Comparison of ENCODE assay signal across 8 mouse cellular contexts in genomic region chr9:107296041-107296440, GRCm38 (mm10). TPM values are rescaled to one million over a fixed set of nuclear protein-coding genes. Genes with fewer than 3 reads are reported as not detected.
A peak's percentile ranks its signal among the peaks of the same experiment; 100 is the strongest.
DNase-seq lines count a peak whose midpoint lies in the region; ATAC-seq and TF ChIP-seq lines count a peak whose summit lies in the region.

No protein-coding gene starts in this region.

- WGBS in liver, adult 2 months = under 1% methylated on average over 14 of the region's 14 CpGs
- 1% methylated on average over 14 of the region's 14 CpGs for WGBS in embryonic facial prominence, embryonic 15.5 days
- 5% methylated on average over 14 of the region's 14 CpGs for WGBS in limb, embryonic 12.5 days
- WGBS in neural tube, embryonic 13.5 days = 12% methylated on average over 14 of the region's 14 CpGs

- peak overlapping the region; percentile 67 for H3K4me3 ChIP-seq in liver, adult 2 months (ENCODE audit: insufficient read depth, low read depth, low read length)
- peak overlapping the region; percentile 74 for H3K4me3 ChIP-seq in embryonic facial prominence, embryonic 15.5 days (replicated peaks)
- H3K4me3 ChIP-seq in limb, embryonic 12.5 days (replicated peaks) = peak overlapping the region; percentile 68
- H3K4me3 ChIP-seq in neural tube, embryonic 13.5 days = peak overlapping the region; percentile 77

- H3K9ac ChIP-seq in liver, adult 2 months (ENCODE audit: low read depth, low read length) = peak overlapping the region; percentile 76
- H3K9ac ChIP-seq in embryonic facial prominence, embryonic 15.5 days = no peak overlapping the region; the same call in 1 of the 2 replicates
- H3K9ac ChIP-seq in limb, embryonic 12.5 days (replicated peaks) = peak overlapping the region; percentile 44; the same call in 1 of the 2 replicates
- peak overlapping the region; percentile 67 for H3K9ac ChIP-seq in neural tube, embryonic 13.5 days

- no peak for TF ChIP-seq POLR2A in liver, adult 2 months (IDR thresholded peaks at IDR 0.05; ENCODE audit: extremely low read depth, insufficient read depth, low read length)

- no peaks in the 10 kb centered on the region for H3K27me3 ChIP-seq in liver, adult 2 months (ENCODE audit: control insufficient read depth, insufficient read depth, low read length)
- 0 out of 2 replicates have a peak, but pooled peaks cover 8% of the 10 kb centered on the region for H3K27me3 ChIP-seq in embryonic facial prominence, embryonic 15.5 days
- peaks cover 12% of the 10 kb centered on the region for H3K27me3 ChIP-seq in limb, embryonic 12.5 days
- H3K27me3 ChIP-seq in neural tube, embryonic 13.5 days = peaks cover 18% of the 10 kb centered on the region

- peak overlapping the region; percentile 98 for H3K27ac ChIP-seq in liver, adult 2 months (replicated peaks; ENCODE audit: insufficient read depth, low read depth, low read length)
- peak overlapping the region; percentile 73 for H3K27ac ChIP-seq in embryonic facial prominence, embryonic 15.5 days (replicated peaks)
- no peak overlapping the region for H3K27ac ChIP-seq in limb, embryonic 12.5 days
- no peak overlapping the region for H3K27ac ChIP-seq in neural tube, embryonic 13.5 days (replicated peaks)

- H3K36me3 ChIP-seq in liver, adult 2 months (ENCODE audit: control insufficient read depth, insufficient read depth, low read length) = peaks cover 13% of the 10 kb centered on the region; the same call in 1 of the 2 replicates
- peaks cover 7% of the 10 kb centered on the region for H3K36me3 ChIP-seq in embryonic facial prominence, embryonic 15.5 days
- peaks cover 12% of the 10 kb centered on the region for H3K36me3 ChIP-seq in limb, embryonic 12.5 days
- H3K36me3 ChIP-seq in neural tube, embryonic 13.5 days = peaks cover 9% of the 10 kb centered on the region

- no peaks in the 10 kb centered on the region for H3K9me3 ChIP-seq in embryonic facial prominence, embryonic 15.5 days (replicated peaks)
- no peaks in the 10 kb centered on the region for H3K9me3 ChIP-seq in limb, embryonic 12.5 days
- H3K9me3 ChIP-seq in neural tube, embryonic 13.5 days = no peaks in the 10 kb centered on the region

- no peak for TF ChIP-seq CTCF in liver, adult 2 months (IDR thresholded peaks at IDR 0.05; ENCODE audit: low read depth, low read length)

- peak overlapping the region; percentile 86 for H3K4me2 ChIP-seq in embryonic facial prominence, embryonic 15.5 days (replicated peaks)
- H3K4me2 ChIP-seq in limb, embryonic 12.5 days = peak overlapping the region; percentile 91
- peak overlapping the region; percentile 91 for H3K4me2 ChIP-seq in neural tube, embryonic 13.5 days

- ATAC-seq in embryonic facial prominence, embryonic 15.5 days (ENCODE audit: insufficient number of reproducible peaks, low FRiP score, low TSS enrichment, low read depth) = peak; percentile 41; the same call in 1 of the 2 replicates
- ATAC-seq in limb, embryonic 12.5 days (ENCODE audit: insufficient number of reproducible peaks, insufficient read depth, low FRiP score, low TSS enrichment, low read depth) = peak; percentile 50
- ATAC-seq in neural tube, embryonic 13.5 days (ENCODE audit: low read depth) = peak; percentile 33

- H3K4me1 ChIP-seq in liver, adult 2 months (ENCODE audit: control insufficient read depth, insufficient read depth, low read length) = peaks cover 22% of the 10 kb centered on the region; the same call in 1 of the 2 replicates
- peaks cover 31% of the 10 kb centered on the region for H3K4me1 ChIP-seq in embryonic facial prominence, embryonic 15.5 days
- peaks cover 12% of the 10 kb centered on the region for H3K4me1 ChIP-seq in limb, embryonic 12.5 days (replicated peaks)
- H3K4me1 ChIP-seq in neural tube, embryonic 13.5 days (replicated peaks) = peaks cover 28% of the 10 kb centered on the region

- DNase-seq in liver, adult 2 months (ENCODE audit: extremely low read depth, low read depth, low spot score) = peak; percentile 79
- DNase-seq in liver = no peak
- DNase-seq in adrenal gland, postnatal 25 days = no peak
- no peak for DNase-seq in gastrocnemius, postnatal 10 days
- no peak for DNase-seq in layer of hippocampus, adult 8-10 months (ENCODE audit: low spot score in 2 of 2)

- peaks cover 12% of the 10 kb centered on the region; the same call in 1 of the 2 replicates for H3K79me2 ChIP-seq in liver, adult 2 months (ENCODE audit: control insufficient read depth, insufficient read depth, low read length)

RNA-seq across cellular contexts. Expression of gene Cish, which starts 0.2 kb away (rescaled TPM):
- total RNA-seq in liver, adult 2 months (2014; rRNA removed) = 0.55 and 1.7 TPM in 2 replicates
- polyA plus RNA-seq in liver, adult 2 months (2012; rRNA removed) = 10.1 and 32.8 TPM in 2 replicates
- polyA plus RNA-seq in embryonic facial prominence, embryonic 15.5 days (2015; fragmentation: Nextera tagmentation; extraction: Ambion mirVana) = 14.4 and 18.9 TPM in 2 replicates
- polyA plus RNA-seq in limb, embryonic 12.5 days (2016; fragmentation: Nextera tagmentation; extraction: Ambion mirVana) = 4.2 and 8.1 TPM in 2 replicates
- 8.7 and 9.2 TPM in 2 replicates for polyA plus RNA-seq in neural tube, embryonic 13.5 days (2015; fragmentation: Nextera tagmentation; extraction: Ambion mirVana)
- total RNA-seq in adrenal gland, postnatal 25 days (2021) = 8.1 and 14.9 TPM in 2 replicates
- 10 to 100 TPM in 1 of 2 experiments, 1 to 10 TPM in 1; 6.7 to 16.8 TPM for total RNA-seq in gastrocnemius, postnatal 10 days (2021)
- total RNA-seq in layer of hippocampus, adult 8-10 months (2022) = 1 to 10 TPM; 2.1 to 6.1 (median 2.9) TPM

RNA-seq across cellular contexts. Expression of gene Mapkapk3, which starts 6.4 kb away (rescaled TPM):
- total RNA-seq in liver, adult 2 months (2014; rRNA removed) = 1.8 and 3.4 TPM in 2 replicates
- polyA plus RNA-seq in liver, adult 2 months (2012; rRNA removed) = 3.9 and 6.0 TPM in 2 replicates
- 22.2 and 24.0 TPM in 2 replicates for polyA plus RNA-seq in embryonic facial prominence, embryonic 15.5 days (2015; fragmentation: Nextera tagmentation; extraction: Ambion mirVana)
- 5.5 and 6.7 TPM in 2 replicates for polyA plus RNA-seq in limb, embryonic 12.5 days (2016; fragmentation: Nextera tagmentation; extraction: Ambion mirVana)
- polyA plus RNA-seq in neural tube, embryonic 13.5 days (2015; fragmentation: Nextera tagmentation; extraction: Ambion mirVana) = 1.8 and 2.4 TPM in 2 replicates
- 56.8 and 57.8 TPM in 2 replicates for total RNA-seq in adrenal gland, postnatal 25 days (2021)
- 10 to 100 TPM; 11.0 to 14.4 TPM for total RNA-seq in gastrocnemius, postnatal 10 days (2021)
- 1 to 10 TPM; 1.9 to 5.1 (median 3.4) TPM for total RNA-seq in layer of hippocampus, adult 8-10 months (2022)

RNA-seq across cellular contexts. Expression of gene Hemk1, which starts 42.1 kb away (rescaled TPM):
- 14.4 and 18.4 TPM in 2 replicates for total RNA-seq in liver, adult 2 months (2014; rRNA removed)
- 19.6 and 28.1 TPM in 2 replicates for polyA plus RNA-seq in liver, adult 2 months (2012; rRNA removed)
- polyA plus RNA-seq in embryonic facial prominence, embryonic 15.5 days (2015; fragmentation: Nextera tagmentation; extraction: Ambion mirVana) = 11.7 and 12.3 TPM in 2 replicates
- 10.6 and 11.6 TPM in 2 replicates for polyA plus RNA-seq in limb, embryonic 12.5 days (2016; fragmentation: Nextera tagmentation; extraction: Ambion mirVana)
- 13.0 and 15.0 TPM in 2 replicates for polyA plus RNA-seq in neural tube, embryonic 13.5 days (2015; fragmentation: Nextera tagmentation; extraction: Ambion mirVana)
- 21.9 and 23.0 TPM in 2 replicates for total RNA-seq in adrenal gland, postnatal 25 days (2021)
- total RNA-seq in gastrocnemius, postnatal 10 days (2021) = 10 to 100 TPM; 12.8 to 14.4 TPM
- 10 to 100 TPM; 15.6 to 20.6 (median 18.5) TPM for total RNA-seq in layer of hippocampus, adult 8-10 months (2022)

RNA-seq across cellular contexts. Expression of gene 6430571L13Rik, which starts 44.4 kb away (rescaled TPM):
- total RNA-seq in liver, adult 2 months (2014; rRNA removed) = 0.46 and 0.67 TPM in 2 replicates
- 1.2 and 1.6 TPM in 2 replicates for polyA plus RNA-seq in liver, adult 2 months (2012; rRNA removed)
- polyA plus RNA-seq in embryonic facial prominence, embryonic 15.5 days (2015; fragmentation: Nextera tagmentation; extraction: Ambion mirVana) = 0.91 and 0.97 TPM in 2 replicates
- polyA plus RNA-seq in limb, embryonic 12.5 days (2016; fragmentation: Nextera tagmentation; extraction: Ambion mirVana) = 0.81 and 1.4 TPM in 2 replicates
- 6.4 and 6.5 TPM in 2 replicates for polyA plus RNA-seq in neural tube, embryonic 13.5 days (2015; fragmentation: Nextera tagmentation; extraction: Ambion mirVana)
- 1.4 and 1.5 TPM in 2 replicates for total RNA-seq in adrenal gland, postnatal 25 days (2021)
- 10 to 100 TPM; 29.4 to 54.7 TPM for total RNA-seq in gastrocnemius, postnatal 10 days (2021)
- 1 to 10 TPM; 2.4 to 4.0 (median 3.4) TPM for total RNA-seq in layer of hippocampus, adult 8-10 months (2022)

Comparison
In these comparisons a context has a peak if more than half of its experiments do, and no peak if none do; other contexts are left out.
1. H3K27ac ChIP-seq: peak in liver, adult 2 months (single experiment) and embryonic facial prominence, embryonic 15.5 days (single experiment); none in limb, embryonic 12.5 days (single experiment) and neural tube, embryonic 13.5 days (single experiment).
2. Peak in every context shown above with its lines, with median percentiles within 50 percentile points of each other: H3K4me3 ChIP-seq, ATAC-seq and H3K4me2 ChIP-seq.